Mouse (Mus musculus): ENCODE measurements around the gene Fam240a. TPM values are rescaled to one million over a fixed set of nuclear protein-coding genes. Genes with fewer than 3 reads are reported as not detected.

The Fam240a gene
- polyA plus RNA-seq, 1 experiment from 2014 or later, result not detected

DNA sequence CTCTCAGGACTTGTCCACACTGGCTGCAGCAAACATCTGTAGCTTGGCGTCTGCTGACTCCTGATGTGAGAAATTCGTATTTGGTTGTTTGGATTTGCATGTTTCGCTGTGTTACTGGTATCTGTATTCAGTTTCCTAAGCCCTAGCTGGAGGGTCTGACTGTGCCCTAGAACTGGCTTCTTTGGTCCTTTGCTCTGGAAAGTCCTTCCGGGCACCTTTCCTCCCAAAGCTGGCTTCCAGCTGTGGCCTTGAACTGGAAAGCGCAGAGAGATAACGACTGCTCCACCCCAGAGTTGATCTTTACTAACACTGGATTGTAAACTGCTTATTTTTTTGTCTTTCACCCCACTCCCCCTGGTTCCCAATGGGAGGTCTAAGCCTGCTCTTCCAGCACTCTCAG is 31.2 kb upstream of the Fam240a start:
- H3K36me3 ChIP-seq (ENCODE audit: control insufficient read depth, insufficient read depth, low read length), result no peaks in the 10 kb centered on the region
- H3K4me2 ChIP-seq (replicated peaks; ENCODE audit: low read depth, low read length), result no peak overlapping the region
- ATAC-seq (ENCODE audit: insufficient number of reproducible peaks, insufficient read depth, low FRiP score, low read depth), result no peak
- H3K9ac ChIP-seq (replicated peaks; ENCODE audit: low read depth, low read length), result no peak overlapping the region
- H3K27me3 ChIP-seq (ENCODE audit: control insufficient read depth, insufficient read depth, low read length), result peaks cover 21% of the 10 kb centered on the region
- H3K9me3 ChIP-seq (ENCODE audit: control insufficient read depth, low read depth, low read length), result no peaks in the 10 kb centered on the region
- H3K27ac ChIP-seq (ENCODE audit: low read length), result no peak overlapping the region
- H3K4me1 ChIP-seq (ENCODE audit: control insufficient read depth, insufficient read depth, low read length), result 0 out of 2 replicates have a peak, but pooled peaks cover 5% of the 10 kb centered on the region
- no peak overlapping the region for H3K4me3 ChIP-seq (ENCODE audit: low read depth, low read length)
- WGBS, result 48% methylated on average over 6 of the region's 6 CpGs

DNA sequence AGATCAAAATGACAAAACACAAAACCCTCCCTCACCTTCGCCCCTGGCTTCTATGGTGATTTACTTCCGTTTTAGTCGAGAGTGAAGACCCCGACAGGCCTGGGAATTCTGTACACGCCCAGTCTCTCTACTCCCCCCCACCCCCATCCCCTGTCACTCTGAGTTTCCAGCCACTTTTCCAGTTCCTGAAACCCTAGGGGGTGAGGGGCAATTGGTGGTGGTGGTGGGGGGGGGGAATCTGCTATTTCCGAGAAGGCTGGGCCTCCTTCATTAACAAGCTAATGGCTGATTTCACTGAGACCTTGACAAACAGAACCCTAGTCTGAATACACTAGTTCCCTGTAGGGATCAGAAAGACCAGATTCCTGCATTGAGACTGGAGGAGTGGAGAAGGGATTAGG is 30.6 kb upstream of the Fam240a start:
- Histone ChIP-seq H3K27ac (ENCODE audit: low read length) (no peak overlapping the region), H3K9ac (replicated peaks; ENCODE audit: low read depth, low read length) (no peak overlapping the region), H3K36me3 (ENCODE audit: control insufficient read depth, insufficient read depth, low read length) (no peaks in the 10 kb centered on the region), H3K4me1 (ENCODE audit: control insufficient read depth, insufficient read depth, low read length) (0 out of 2 replicates have a peak, but pooled peaks cover 5% of the 10 kb centered on the region), H3K4me3 (ENCODE audit: low read depth, low read length) (no peak overlapping the region), H3K27me3 (ENCODE audit: control insufficient read depth, insufficient read depth, low read length) (peaks cover 21% of the 10 kb centered on the region), H3K9me3 (ENCODE audit: control insufficient read depth, low read depth, low read length) (no peaks in the 10 kb centered on the region), H3K4me2 (replicated peaks; ENCODE audit: low read depth, low read length) (no peak overlapping the region)
- no peak for ATAC-seq (ENCODE audit: insufficient number of reproducible peaks, insufficient read depth, low FRiP score, low read depth)
- WGBS, result 19% methylated on average over 6 of the region's 6 CpGs

DNA sequence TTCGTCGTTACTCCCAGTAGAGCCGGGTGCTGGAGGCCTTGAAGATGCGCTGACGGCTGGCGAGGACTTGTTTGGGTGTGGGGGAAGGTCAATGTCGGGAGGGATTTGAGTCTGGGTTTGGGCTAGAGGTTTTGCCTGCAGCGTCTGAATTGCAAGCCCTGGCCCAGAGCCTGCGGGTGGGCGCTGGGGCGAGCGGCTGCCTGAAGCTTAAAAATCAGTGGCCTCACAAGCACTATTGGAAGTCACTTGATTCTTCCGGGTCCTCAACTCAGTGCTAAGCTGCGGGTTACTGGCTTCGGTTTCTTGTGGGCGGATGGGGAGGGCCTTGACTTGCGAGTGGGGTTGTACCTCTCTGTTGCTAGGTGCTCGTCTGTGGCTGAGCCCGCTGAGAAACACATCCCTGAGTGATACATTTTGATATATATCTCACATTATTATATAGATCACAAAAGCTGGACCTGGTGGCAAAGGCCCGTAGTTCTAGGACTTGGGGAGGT is 29.9 kb upstream of the Fam240a start:
- no peak overlapping the region for H3K27ac ChIP-seq (ENCODE audit: low read length)
- H3K9ac ChIP-seq (replicated peaks; ENCODE audit: low read depth, low read length), result no peak overlapping the region
- H3K9me3 ChIP-seq (ENCODE audit: control insufficient read depth, low read depth, low read length), result no peaks in the 10 kb centered on the region
- peaks cover 21% of the 10 kb centered on the region for H3K27me3 ChIP-seq (ENCODE audit: control insufficient read depth, insufficient read depth, low read length)
- H3K4me1 ChIP-seq (ENCODE audit: control insufficient read depth, insufficient read depth, low read length), result 0 out of 2 replicates have a peak, but pooled peaks cover 5% of the 10 kb centered on the region
- H3K36me3 ChIP-seq (ENCODE audit: control insufficient read depth, insufficient read depth, low read length), result no peaks in the 10 kb centered on the region
- 17% methylated on average over 20 of the region's 20 CpGs for whole genome bisulfite sequencing
- no peak for ATAC-seq (ENCODE audit: insufficient number of reproducible peaks, insufficient read depth, low FRiP score, low read depth)
- no peak overlapping the region for H3K4me2 ChIP-seq (replicated peaks; ENCODE audit: low read depth, low read length)
- H3K4me3 ChIP-seq (ENCODE audit: low read depth, low read length), result no peak overlapping the region

DNA sequence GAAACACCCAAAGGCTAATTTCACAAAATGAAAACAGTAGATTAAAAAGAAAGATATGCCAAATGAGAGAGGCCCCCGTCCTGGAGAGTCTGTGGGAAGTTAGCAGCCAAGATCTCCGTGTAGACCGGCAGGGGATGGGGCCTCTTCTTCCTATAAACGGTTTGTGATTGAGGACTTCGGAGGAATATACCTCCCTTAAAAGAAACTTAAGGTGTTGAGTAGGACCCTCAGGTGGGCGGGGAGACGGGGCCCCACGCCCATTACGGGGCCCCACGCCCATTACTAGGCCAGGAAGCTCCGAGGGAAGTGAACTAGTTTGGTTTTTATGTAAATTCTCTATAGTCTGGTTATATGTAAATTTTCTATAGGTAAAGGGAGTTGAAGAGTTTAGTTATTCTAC is 29.3 kb upstream of the Fam240a start, which contains the start of gene Tdgf1:
Gene Tdgf1 (minus strand): TSS at position 233 of the 400 bp plus-strand sequence.
- 9% methylated on average over 11 of the region's 11 CpGs for WGBS
- Histone ChIP-seq H3K4me2 (replicated peaks; ENCODE audit: low read depth, low read length) (no peak within 1 kb of the TSS), H3K4me3 (ENCODE audit: low read depth, low read length) (no peak within 1 kb of the TSS)

DNA sequence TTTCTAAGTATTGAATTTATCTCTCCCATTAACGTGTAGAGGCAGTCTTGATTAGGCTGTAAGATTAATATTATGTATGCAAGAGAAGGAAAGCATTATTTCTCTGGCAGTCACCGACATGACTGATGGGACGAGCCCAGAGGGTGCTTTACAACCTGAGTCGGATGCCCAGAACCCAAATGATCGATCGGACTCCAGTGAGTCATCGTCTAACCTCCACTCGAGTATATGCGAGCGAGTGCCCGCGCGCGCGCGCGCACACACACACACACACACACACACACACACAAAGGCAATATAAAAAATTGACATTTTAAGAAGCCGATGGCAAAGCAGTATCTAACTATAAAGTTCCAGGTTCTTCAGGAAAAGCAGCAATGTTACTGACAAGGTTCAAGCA is 28.7 kb upstream of the Fam240a start:
- Histone ChIP-seq H3K4me3 (ENCODE audit: low read depth, low read length) (no peak overlapping the region), H3K36me3 (ENCODE audit: control insufficient read depth, insufficient read depth, low read length) (no peaks in the 10 kb centered on the region), H3K4me1 (ENCODE audit: control insufficient read depth, insufficient read depth, low read length) (0 out of 2 replicates have a peak, but pooled peaks cover 5% of the 10 kb centered on the region), H3K27me3 (ENCODE audit: control insufficient read depth, insufficient read depth, low read length) (peaks cover 21% of the 10 kb centered on the region), H3K9ac (replicated peaks; ENCODE audit: low read depth, low read length) (no peak overlapping the region), H3K27ac (ENCODE audit: low read length) (no peak overlapping the region), H3K9me3 (ENCODE audit: control insufficient read depth, low read depth, low read length) (no peaks in the 10 kb centered on the region), H3K4me2 (replicated peaks; ENCODE audit: low read depth, low read length) (no peak overlapping the region)
- 3% methylated on average over 18 of the region's 18 CpGs for WGBS
- no peak for ATAC-seq (ENCODE audit: insufficient number of reproducible peaks, insufficient read depth, low FRiP score, low read depth)

More for the DNA sequence above, 29.3 kb upstream of the Fam240a start, which contains the start of gene Tdgf1:
- H3K27me3 ChIP-seq (ENCODE audit: control insufficient read depth, insufficient read depth, low read length), result peaks cover 21% of the 10 kb centered on the region
- ATAC-seq (ENCODE audit: insufficient number of reproducible peaks, insufficient read depth, low FRiP score, low read depth), result no peak
- H3K27ac ChIP-seq (ENCODE audit: low read length), result no peak within 1 kb of the TSS
- 0 out of 2 replicates have a peak, but pooled peaks cover 5% of the 10 kb centered on the region for H3K4me1 ChIP-seq (ENCODE audit: control insufficient read depth, insufficient read depth, low read length)
- no peaks in the 10 kb centered on the region for H3K36me3 ChIP-seq (ENCODE audit: control insufficient read depth, insufficient read depth, low read length)
- no peaks in the 10 kb centered on the region for H3K9me3 ChIP-seq (ENCODE audit: control insufficient read depth, low read depth, low read length)
- no peak within 1 kb of the TSS for H3K9ac ChIP-seq (replicated peaks; ENCODE audit: low read depth, low read length)

DNA sequence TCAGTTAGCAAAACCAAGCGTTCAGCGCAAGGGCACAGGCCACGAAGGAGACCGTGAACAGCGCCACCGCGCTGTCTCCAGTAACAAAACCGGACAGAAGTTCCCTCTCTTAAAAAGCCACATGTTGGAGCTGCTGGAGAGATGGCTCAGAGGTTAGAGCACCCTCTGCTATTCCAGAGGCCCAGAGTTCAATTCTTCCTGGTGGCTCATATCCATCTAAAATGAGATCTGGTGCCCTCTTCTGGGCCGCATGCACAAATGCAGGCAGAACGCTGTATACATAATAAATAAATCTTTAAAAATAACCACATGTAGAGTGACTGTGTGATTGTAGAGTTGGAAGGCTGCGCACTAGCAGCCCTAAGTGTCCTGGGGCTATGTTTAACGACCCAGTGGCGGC is 27.6 kb upstream of the Fam240a start:
- Histone ChIP-seq H3K27ac (ENCODE audit: low read length) (no peak overlapping the region), H3K4me3 (ENCODE audit: low read depth, low read length) (no peak overlapping the region), H3K9ac (replicated peaks; ENCODE audit: low read depth, low read length) (no peak overlapping the region), H3K27me3 (ENCODE audit: control insufficient read depth, insufficient read depth, low read length) (peaks cover 21% of the 10 kb centered on the region), H3K36me3 (ENCODE audit: control insufficient read depth, insufficient read depth, low read length) (no peaks in the 10 kb centered on the region), H3K4me2 (replicated peaks; ENCODE audit: low read depth, low read length) (no peak overlapping the region), H3K4me1 (ENCODE audit: control insufficient read depth, insufficient read depth, low read length) (0 out of 2 replicates have a peak, but pooled peaks cover 5% of the 10 kb centered on the region), H3K9me3 (ENCODE audit: control insufficient read depth, low read depth, low read length) (no peaks in the 10 kb centered on the region)
- no peak for ATAC-seq (ENCODE audit: insufficient number of reproducible peaks, insufficient read depth, low FRiP score, low read depth)
- 28% methylated on average over 13 of the region's 13 CpGs for WGBS

DNA sequence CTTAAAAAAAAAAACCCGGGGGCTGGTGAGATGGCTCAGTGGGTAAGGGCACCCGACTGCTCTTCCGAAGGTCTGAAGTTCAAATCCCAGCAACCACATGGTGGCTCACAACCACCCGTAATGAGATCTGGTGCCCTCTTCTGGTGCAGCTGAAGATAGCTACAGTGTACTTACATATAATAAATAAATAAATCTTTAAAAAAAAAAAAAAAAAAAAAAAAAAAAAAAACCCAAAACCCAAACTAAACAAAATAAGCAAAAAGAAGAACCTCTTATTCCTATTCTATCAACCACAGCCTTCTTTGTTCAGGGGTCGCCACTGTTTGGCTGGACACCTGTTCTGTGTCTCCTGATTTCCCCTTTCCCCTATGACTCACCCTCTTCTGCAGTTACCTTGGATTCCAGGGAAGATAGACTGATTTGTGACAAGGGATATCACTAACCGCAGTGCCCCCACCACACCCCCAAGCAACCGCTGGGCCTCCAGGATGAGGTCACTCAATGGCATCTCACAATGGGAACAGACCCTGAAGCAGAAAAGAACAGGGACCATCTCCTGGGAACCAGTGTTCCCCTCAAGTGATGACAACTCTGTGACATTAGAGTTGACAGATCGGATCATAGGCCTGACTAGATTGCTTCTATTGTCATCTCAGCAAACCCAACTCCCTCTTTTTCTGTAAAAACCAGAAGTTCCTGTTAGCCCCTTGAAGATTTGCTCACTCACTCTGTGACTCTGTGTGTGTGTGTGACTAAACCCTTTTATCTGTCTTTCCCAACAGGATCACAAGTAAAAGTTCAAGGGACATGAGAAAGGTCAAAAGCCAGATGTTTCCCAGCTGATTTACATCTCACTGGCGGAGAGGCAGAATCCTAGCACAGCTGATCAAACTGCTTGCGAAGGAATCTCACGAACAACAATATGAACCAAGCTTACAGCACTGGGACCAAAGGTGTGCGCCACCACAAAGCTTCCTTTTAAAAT is 21.1 kb upstream of the Fam240a start:
- no peaks in the 10 kb centered on the region for H3K27me3 ChIP-seq (ENCODE audit: control insufficient read depth, insufficient read depth, low read length)
- no peaks in the 10 kb centered on the region for H3K4me1 ChIP-seq (ENCODE audit: control insufficient read depth, insufficient read depth, low read length)
- no peak overlapping the region for H3K27ac ChIP-seq (ENCODE audit: low read length)
- no peak for ATAC-seq (ENCODE audit: insufficient number of reproducible peaks, insufficient read depth, low FRiP score, low read depth)
- H3K9me3 ChIP-seq (ENCODE audit: control insufficient read depth, low read depth, low read length), result no peaks in the 10 kb centered on the region
- no peak overlapping the region for H3K4me2 ChIP-seq (replicated peaks; ENCODE audit: low read depth, low read length)
- no peak overlapping the region for H3K9ac ChIP-seq (replicated peaks; ENCODE audit: low read depth, low read length)
- no peak overlapping the region for H3K4me3 ChIP-seq (ENCODE audit: low read depth, low read length)
- H3K36me3 ChIP-seq (ENCODE audit: control insufficient read depth, insufficient read depth, low read length), result no peaks in the 10 kb centered on the region
- WGBS, result 71% methylated on average over 12 of the region's 12 CpGs

DNA sequence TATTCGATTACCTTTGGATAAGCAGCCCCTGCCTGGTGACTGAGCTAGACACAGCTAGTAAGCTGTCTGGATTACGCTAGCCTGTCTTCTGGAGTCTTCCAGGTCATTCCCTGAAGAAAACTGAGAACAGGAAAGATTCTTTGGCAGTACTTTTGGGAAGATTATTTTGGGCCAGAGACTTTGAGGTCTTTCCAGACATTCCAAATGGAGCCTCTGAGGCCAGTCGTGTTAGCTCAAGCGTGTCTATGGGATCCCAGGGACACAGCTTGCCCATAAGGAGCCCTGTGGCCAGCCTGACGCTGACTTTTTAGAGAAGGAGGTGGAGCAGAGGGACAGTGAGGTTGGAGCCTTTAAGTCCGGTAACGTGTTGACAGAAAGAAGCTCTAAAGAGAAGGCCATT is 19.3 kb upstream of the Fam240a start:
- Histone ChIP-seq H3K4me1 (ENCODE audit: control insufficient read depth, insufficient read depth, low read length) (no peaks in the 10 kb centered on the region), H3K4me2 (replicated peaks; ENCODE audit: low read depth, low read length) (no peak overlapping the region), H3K36me3 (ENCODE audit: control insufficient read depth, insufficient read depth, low read length) (no peaks in the 10 kb centered on the region), H3K27ac (ENCODE audit: low read length) (no peak overlapping the region), H3K4me3 (ENCODE audit: low read depth, low read length) (no peak overlapping the region), H3K9ac (replicated peaks; ENCODE audit: low read depth, low read length) (no peak overlapping the region), H3K27me3 (ENCODE audit: control insufficient read depth, insufficient read depth, low read length) (no peaks in the 10 kb centered on the region), H3K9me3 (ENCODE audit: control insufficient read depth, low read depth, low read length) (no peaks in the 10 kb centered on the region)
- WGBS, result 86% methylated on average over 7 of the region's 7 CpGs
- no peak for ATAC-seq (ENCODE audit: insufficient number of reproducible peaks, insufficient read depth, low FRiP score, low read depth)
